Mouse (Mus musculus) yolk sac, embryonic 10.5 days (tissue): Measurements from ENCODE around the gene Clta.
"Not testable (repeated sequence)": the region's sequence is repeated elsewhere in the genome, so short reads cannot be mapped to it uniquely, and the experiment has no call there.

Experiments
- DNase-seq: peaks from one replicate; pipeline ENCODE4 v3.0.0-alpha.2; 2017; ENCODE audit warnings: low spot score

The Clta gene

DNA sequence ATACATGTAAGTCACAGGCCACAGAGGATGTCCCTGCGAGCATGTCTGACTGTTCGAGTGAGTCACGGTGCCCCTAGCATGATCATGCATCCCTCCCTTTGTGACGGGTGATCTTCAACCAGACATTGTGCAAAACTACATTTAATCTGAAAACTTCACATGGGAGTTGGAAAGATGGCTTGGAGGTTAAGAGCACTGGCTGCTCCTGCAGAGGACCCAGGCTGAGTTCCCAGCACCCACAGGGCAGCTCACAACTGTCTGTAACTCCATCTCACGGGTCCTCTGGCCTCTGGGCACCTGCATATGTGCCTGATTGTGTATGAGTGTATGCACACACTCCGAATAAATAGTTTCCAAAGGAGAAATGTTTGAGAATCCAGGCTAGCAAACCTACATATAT lies 20.0 kb downstream of the Clta start:
- DNase-seq, result no peak

DNA sequence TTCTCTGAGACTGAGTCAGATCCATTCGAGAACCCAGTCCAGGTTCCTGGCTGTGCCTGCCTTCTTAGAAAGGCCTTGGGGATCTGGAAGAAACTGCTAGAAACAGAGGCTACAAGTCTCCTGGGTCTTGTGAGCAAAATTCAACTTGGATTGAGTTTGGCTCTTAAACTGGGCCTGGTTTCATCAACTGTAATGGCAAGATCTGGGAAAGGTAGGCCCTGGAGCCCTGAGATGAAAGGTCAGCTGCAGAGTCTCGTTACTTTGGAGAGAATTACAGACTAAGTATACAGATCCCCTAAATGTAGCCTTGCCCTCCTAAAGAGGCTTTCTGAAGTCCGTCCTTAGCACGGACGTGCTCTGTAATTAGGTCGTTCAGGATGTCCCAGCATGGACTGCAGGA lies 21.3 kb downstream of the Clta start:
- DNase-seq, result no peak

DNA sequence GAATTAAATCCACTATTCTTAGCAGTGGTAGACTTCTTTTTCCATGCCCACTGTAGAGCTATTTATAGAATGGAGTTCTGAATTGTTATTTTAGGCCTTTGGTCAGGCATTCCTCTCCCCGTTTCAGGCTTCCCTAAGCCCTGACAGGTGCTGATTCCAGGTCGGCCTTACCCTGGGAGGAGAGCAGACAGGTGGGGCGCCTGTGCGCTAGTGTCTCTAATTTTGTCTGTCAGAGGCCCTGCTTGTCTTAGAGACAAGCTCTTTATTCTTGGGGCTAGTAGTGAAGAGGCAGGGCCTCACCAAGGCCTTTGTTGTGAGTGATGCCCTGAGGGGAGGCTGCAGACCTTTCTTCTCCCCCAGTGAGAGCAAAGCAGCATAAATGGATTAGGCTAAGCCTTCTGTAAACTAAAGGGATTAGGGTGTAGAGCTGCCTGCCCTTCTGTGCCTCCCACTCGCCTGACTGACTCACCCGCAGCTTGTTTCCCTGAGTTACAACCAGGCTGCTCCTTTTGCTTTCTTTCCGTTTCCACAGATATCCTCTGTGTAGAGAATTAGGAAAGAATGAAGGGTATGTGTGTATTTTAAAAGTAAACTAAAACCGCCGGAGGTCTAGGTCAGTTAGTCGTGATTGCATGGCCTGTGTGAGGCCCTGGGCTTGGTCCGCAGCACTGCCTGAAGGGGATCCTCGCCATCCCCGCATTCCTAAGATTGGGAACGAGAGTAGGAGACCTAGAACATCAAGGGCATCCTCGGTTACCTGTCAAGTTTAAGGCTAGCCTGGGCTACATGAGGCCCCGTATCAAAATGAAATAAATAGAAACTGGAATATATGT lies 24.3 kb downstream of the Clta start:
- peak; percentile 70 for DNase-seq

DNA sequence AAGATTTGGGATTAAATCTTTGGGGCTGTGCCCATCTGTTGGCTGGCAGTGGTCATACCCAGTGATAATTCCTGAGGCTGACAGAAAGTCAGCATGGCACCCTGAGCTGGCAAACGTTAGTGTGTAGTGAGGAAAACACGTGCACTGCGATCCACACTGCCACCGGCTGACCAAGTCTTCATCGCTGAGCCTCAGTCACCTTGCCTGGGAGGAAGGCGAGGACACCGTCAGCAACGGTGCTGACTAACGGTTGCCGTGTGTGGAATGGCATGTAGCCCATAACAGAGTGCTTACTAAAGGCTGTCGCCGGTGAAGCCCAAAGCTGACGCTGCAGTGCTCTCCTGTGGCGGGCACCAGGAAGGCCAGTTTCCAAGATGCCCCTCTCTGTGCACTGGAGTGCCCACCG lies 25.4 kb downstream of the Clta start:
- no peak for DNase-seq

DNA sequence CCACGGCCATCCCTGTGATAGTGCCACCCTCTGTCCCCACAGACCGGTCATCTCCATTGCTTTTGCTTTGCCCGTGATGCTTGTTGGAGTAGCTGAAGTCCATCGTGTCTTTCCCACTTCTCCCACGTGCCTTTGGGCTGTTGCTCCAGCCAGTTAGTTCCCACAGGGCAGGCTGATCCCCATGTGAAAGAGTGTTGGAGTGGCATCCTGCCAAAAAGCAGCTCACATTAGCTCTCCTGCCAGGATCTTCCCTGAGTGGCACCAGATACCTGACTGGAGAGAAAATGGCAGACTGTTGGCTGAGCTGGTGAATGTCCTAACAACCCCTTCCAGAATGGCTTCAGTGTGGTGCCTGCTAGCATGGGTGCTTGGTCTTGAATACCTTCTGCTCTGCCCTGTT lies 27.3 kb downstream of the Clta start:
- DNase-seq, result no peak

DNA sequence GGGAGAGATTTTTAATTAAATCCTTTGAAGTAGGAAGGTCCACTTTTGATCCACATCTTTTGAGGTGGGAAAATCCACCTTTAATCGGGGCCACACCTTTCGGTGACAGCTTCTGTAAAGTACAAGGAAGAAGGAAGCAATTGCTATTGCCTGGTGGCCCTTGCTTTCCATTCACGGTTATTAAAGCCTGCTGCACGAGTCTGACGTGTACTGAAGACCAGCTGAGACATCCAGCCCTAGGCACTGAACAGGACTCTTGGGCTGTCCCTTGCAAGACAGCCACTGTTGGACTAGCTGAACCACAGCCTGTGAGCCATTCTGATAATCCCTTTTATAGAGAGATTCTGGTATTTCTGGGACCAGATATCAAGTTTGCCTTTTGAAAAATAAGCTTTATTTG lies 32.2 kb downstream of the Clta start:
- no peak for DNase-seq

DNA sequence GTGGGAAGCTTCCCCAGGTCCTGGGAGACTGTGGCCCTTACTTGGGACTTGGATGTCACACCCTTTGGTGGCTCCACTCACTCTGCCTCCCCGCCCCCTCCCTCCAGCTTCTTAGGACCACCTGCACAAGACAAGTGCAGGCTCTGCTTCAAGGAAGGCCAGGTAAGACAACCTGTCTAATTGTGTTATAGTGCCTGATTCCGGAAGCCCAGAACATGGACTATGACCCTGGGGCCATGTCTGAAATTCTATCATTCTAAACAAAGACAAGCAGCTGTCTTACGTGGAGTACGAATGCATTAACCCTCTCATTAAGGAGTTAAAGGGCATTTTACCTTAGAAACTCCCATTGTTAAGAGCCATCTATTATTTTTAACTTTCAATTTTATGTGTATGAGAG lies 36.5 kb downstream of the Clta start:
- DNase-seq, result no peak

DNA sequence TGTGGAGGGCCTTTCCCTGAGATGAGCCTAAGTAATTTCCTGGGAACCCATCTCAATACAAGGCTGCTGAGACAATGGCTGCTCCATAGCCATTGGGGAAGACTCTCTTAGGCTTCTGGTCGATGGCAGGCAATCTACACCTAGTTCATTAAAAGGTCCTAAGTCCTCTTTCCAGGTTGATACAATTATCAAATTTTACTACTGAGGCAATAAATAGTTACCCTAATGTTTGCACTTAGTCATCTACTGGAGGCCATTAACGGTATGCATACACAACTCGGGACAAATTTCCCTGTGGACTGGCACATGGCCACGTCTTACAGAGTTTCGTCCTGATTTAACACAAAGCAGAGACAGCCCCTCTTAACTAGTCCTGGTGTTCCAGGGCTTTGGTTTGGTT lies 38.2 kb downstream of the Clta start:
- DNase-seq, result no peak

DNA sequence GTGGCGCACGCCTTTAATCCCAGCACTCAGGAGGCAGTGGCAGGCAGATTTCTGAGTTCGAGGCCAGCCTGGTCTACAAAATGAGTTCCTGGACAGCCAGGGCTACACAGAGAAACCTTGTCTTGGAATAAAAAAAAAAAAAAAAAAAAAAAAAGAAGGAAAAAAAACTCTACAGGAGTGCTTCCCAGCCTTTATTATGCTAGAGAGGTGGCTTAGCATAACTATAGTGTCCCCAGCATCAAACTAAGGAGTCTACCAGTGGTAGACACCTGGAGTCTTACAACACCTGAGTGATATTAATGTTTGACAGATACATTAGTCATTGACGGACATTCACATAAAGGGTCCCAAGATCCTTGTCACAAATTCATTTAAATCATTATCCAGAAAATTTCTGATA lies 38.9 kb downstream of the Clta start:
- DNase-seq, result not testable (repeated sequence)

DNA sequence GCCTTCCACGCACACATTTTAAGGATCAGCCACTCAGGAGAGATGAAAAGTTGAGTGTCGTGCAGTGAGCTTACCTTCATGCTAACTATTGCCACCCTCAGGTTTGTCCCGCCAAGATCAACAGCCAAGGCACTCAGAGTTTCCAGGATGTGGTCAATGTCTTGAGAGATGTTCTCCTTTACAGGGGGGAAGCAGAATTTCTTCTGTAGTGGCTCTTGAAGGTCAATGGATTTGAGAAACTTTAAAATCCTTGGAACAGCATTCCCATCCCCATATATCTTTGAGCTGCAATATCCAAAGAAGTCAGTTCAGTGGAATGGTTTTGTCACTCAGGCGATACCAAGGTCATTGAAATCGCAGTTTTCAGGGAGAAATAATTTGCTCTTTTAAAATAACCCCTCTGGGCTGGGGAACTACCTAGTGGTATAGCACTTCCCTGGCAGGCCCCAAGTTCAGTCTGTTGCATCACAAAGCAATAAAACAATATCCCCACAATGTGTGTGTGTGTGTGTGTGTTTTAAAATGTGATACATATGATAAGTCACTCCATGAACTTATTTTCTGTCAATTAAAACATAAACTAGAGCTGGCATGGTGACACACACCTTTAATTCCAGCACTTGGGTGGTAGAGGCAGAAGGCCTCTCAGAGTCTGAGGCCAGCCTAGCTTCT lies 40.6 kb downstream of the Clta start:
- DNase-seq, result no peak

DNA sequence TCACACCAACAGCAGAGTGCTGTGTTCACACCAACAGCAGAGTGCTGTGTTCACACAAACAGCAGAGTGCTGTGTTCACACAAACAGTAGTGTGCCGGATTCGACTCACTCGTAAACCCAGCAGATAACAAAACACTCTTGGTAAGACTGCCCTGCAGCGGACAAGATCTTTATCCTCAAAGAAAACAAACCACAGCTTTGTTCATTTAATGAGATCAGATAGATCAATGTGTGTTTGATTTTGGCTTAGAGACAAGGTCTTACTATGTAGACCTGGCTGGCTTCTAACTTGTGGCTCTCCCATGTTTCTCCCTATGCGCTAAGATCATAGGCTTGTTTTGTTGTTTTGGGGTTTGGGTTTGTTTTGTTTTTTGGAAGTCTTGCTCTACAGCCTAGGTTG lies 41.8 kb downstream of the Clta start:
- DNase-seq, result no peak

DNA sequence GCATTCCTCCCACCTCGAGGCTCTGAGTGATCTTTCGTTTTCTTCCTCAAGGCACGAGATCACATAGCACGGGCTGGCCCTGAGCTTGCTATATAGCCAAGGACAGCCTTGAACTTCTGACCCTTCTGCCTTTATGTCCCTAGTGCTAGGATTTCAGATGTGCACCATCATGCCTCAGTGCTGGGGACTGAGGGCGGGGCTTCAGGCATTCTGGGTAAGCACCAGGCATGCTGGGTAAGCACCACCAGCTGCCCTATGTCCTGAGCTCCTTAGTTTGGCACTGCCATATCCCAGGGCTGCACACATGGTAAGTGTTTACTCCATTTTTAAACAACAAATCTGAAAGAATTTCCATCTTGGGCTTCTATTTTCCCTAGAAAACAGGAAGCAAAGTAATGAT lies 45.6 kb downstream of the Clta start:
- no peak for DNase-seq

DNA sequence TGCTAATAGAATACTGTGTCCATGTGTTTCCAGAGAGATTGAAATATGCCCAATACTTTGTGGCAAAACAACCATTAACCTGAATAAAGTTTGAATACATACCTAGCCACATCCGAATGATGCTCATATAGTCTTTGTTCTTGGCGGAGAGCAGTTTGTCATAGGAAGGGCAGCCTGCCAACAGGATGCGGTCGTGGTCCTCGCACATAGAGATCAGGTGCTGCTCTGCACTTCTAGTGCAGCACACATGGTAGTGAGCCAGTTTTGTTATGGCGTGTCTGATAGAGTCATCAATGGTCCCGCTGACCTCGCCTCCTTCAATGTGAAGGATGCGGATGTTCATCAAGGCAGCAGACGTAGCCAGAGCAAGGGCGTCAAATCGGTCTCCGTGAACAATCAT lies 55.4 kb downstream of the Clta start:
- no peak for DNase-seq

DNA sequence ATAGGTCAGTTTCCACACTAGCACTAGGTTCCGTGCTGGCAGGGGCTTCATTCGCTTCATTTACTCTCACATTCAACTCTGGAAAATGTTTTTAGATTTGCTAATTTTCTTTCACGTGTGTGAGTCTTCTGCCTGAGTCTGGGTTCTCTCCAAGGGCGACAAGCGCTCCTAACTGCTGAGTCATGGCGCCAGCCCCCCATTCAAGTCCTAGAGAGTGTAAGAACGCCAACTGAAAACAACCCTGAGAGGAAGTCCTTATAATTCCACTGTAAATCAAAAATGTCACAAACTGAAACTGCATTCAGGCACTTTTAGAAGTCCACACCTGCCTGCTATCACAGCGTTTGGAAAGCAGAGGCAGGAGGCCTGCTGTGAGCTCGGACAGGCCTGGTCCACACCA lies 57.8 kb downstream of the Clta start:
- no peak for DNase-seq

DNA sequence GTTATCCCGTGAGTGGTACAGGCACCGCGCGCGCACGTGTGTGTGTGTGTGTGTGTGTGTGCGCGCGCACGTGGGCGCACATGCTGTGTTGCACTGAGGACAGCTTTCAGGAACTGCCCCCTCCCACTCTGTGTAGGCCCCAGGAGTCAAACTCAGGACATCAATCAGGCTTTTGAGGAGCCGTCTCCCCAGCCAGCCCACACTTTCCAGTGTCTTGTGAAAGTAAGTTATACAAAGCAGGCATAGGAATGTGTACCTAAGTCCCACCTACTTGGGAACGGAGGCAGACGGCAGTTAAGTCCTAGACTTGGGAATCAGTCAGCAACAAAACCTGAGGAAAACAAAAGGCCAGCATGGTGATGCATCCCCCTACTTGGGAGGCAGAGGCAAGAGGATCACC lies 58.6 kb downstream of the Clta start:
- DNase-seq, result no peak

DNA sequence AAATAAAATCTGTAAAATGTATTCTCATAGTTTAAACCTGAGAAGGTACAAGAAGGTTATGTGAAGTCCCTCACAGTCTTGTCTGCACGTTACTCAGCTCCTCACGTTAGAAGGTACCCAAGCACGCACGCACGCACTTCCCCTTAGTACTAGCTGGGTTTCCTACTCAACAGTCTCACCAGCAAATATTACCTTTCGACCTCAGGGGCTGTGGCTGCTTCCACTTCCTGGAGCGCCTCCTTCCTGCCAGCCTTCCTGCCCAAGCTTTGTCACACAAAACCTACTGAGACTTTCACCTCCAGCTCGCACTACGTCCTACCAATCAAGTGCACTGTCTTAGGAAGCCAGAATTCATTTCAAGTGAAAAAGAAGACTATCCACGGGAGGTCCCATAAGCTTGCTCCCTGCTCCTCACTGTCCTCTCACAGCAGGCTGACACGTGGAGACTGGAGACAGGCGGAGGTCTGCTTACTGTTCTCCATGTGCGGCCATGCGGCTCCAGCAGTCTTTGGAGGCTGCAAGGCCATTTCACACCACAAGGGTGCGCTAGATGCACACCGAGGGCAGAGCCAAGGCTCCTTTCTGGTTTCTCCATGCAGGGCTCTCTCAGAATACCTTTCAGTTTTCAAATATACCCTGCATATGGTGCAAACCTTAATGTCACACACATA lies 61.2 kb downstream of the Clta start:
- peak; percentile 87 for DNase-seq

DNA sequence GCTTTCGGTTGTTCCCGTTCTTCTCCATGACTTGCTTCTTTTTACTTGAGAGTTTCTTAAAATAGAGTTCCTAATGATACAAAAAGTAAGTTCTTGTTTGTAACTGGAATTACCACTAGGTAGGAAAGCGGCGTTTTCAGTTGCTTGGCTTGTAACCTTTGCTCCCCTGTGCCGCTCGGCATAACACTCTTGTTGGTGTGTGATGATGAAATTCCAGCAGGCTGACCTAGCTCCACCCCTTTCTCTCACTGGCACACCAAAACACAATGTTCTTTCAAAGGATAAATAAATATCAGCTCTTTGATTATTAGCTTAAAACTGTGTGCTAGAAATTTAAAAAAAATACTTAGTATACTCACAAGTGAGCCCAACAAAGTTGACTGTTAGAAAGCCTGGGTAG lies 62.6 kb downstream of the Clta start:
- peak; percentile 40 for DNase-seq

DNA sequence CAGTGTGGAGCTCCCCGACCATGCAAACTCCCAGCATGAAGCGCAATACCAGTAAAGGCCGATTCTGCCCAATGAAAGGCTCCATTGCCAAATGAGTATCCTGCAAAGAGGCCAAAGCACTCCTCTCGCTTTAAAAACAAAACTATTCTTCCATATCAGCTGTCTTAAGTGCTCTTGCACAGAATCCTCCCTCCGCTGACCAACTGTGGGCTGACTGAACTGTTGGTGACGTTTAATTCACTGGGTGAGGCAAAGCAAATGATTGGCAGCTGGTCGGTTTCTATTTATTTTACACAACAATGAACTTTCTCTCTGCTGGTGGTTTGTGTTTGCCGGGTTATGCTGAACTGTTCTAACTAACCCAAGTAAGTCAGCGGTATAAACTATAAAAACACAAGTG lies 64.5 kb downstream of the Clta start:
- no peak for DNase-seq

DNA sequence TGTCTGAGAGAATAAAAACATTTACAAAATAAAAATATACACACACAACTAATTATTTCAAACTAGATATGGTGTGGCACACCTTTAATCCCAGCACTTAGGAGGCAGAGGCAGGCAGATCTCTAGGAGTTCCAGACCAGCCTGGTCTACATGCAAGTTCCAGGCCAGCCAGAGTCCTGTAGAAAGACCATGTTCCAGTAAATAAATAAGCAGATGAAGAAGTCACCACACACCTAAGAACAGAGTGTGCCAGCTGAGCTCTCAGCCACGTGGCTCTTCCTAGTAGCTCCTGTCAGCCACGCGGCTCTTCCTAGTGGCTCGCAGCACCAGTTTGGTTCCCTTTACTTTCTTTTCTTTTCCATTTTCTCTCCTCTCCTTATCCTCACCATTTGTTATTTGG lies 65.2 kb downstream of the Clta start:
- DNase-seq, result no peak

DNA sequence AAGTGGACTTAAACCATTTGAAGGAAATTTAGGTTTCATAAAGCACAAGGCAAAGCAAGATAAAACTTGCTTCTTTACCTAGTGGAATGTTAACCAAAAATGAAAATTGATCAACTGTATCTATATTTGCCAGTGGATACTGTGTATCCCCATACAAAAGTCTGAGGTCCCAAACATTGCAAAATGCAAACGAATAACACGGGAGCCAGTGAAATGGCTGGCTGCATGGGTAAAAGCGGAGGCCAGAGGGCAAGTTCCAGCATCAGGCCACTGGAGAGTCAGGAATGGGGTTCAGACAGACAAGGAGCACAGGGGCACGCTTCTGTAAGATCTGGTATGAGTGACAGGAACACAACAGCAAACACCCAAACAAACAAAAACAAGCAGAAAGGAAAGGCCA lies 66.4 kb downstream of the Clta start:
- no peak for DNase-seq

DNA sequence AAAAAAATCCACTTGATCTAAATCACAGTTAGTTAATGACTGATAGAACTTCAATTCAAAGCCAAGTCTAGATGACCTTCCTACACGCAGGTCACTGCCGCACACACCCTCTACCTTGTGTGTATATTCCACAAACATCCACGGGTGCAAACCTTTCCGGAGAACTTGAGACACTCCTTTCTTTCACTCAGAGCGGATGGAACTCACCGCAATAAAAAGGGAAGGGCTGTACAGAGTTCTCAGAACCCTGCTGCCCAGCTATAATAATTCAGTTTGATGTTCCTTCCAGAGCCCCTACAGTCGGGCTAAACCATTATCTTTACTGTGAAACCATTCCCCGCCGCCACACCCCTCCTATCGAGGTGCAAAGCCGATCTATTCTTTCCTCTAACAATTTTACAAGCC lies 67.5 kb downstream of the Clta start:
- no peak for DNase-seq

DNA sequence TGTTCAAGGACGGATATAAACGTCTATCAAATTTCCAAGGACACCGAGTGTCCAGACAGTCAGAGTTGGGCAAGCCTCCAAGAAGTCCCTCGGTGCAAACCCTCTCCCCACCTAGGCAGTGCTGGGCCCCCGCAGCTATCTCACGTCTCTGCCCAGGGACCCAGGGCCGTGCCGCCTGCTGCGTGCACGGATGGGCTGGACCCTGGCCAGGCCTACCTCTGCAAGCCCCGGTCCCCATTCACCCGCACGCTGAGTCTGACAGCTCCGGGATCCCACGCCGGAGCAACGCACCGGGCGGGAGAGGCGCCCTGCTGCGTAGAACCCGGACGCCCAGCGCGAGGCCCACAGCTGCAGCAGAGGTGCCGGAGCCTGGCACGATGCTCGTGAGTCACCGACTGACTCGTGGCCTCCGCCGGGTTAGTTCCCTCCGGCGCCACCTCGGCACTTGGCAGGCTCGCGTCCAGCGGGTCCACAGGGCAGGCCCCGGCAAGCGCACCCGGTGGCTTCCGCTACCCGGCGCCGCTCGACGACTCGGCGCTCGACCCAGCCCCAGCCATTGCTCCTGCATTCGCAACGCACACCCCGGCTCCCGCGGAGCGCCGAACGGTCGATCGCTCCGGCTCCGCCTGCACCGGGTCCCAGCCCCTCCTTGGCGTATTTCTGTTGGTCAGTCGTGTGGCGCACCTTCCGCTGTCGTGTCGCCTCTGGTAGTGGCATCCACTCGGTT lies 68.1 kb downstream of the Clta start:
- peak; percentile 91 for DNase-seq
